Mouse (Mus musculus) ovary, postnatal 14 days (tissue): Measurements from ENCODE around the gene Taco1.
"Not testable (repeated sequence)": the region's sequence is repeated elsewhere in the genome, so short reads cannot be mapped to it uniquely, and the experiment has no call there.

ENCODE experiments used
- DNase-seq: peaks from one replicate; pipeline ENCODE4 v3.0.0; 2022; ENCODE audit warnings: low spot score

The Taco1 gene

DNA sequence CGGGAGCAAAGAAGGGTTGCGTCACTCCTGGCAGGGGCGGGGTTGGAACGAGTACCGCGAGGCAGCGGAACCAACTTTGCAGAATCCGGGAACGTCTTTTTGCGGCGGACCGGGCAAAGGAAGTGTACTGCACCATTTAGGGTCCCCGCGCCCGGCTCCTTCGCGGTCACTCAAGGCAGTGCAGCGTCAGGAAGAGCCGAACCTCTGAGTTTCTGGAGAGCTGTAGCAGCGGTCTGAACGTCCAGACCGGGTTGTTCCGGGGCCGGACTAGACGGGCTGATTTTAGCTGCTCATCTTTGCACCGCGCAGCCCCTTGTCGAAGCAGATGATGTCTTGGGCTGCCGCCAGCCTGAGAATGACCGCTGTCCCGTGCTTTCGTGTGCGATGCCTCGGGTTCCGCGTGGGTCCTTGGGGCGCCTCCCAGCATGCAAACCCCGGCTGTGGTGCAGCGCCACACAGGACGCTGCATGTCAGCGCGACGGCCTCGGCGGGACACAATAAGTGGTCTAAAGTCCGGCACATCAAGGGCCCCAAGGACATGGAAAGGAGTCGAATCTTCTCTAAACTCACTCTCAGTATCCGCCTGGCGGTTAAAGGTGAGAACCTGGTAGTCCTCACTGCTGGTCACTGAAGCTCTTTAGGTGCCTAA is at the start of gene Taco1:
Taco1 (plus strand) TSS at position 139 of the 649 bp plus-strand sequence.
- DNase-seq: peak; percentile 94

DNA sequence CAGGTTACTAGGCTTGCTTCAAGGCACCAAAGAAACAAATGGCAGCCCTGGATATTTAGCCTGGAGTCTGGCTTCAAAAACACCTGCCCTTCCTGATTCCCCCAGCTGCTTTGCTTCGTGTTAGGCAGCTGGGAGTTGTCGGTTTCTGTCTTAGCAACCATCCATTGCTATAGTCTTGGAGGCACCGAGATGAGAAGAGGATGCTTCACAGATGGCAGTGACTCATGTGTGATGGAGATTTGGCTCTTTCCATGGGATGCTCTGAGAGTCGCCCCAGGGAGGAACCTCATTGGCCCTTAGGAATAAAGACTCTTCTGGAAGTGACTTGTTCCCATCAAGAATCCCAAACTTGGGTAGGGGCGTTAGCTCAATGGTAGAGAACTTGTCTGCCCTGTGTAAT is 49.4 kb upstream of the Taco1 start:
- DNase-seq: no peak

DNA sequence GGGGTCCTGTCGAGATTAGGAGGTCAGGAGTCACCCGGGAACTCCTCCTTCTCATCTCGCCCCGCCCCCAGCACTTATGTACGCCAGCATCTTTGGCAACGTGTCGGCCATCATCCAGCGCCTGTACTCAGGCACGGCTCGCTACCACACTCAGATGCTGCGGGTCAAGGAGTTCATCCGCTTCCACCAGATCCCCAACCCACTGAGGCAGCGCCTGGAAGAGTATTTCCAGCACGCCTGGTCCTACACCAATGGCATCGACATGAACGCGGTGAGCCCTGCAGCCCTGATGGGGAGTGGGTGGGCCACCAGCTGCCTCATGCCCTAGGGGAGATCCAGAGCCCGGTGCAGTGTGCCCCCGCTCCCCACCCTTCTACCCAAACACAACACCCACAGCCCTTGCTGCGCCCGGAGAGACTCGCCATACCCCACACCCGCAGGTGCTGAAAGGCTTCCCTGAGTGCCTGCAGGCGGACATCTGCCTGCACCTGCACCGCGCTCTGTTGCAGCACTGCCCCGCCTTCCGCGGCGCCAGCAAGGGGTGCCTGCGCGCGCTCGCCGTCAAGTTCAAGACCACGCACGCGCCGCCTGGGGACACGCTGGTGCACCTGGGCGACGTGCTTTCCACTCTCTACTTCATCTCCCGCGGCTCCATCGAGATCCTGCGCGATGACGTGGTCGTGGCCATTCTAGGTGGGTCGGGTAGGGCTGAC is 45.7 kb upstream of the Taco1 start:
- no peak for DNase-seq

DNA sequence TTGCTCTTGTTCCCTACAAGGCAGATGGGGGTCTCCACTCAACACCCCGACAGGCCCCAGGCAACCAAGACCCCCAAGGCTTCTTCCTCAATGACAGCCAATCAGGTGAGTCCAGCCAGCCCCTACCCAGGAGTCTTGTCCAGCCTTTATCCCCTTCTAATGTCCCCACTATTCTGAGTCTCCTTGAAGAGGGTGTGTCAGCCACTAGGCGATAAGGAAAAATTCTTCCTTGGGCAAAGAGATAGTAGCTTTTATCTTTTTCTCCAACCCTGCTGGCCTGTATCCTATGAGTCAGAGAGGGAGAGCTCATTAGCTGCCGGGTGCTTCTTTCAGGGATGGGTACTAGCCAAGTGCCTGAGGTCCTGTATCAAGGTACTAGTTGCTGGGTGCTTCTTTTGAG is 40.1 kb upstream of the Taco1 start:
- no peak for DNase-seq

DNA sequence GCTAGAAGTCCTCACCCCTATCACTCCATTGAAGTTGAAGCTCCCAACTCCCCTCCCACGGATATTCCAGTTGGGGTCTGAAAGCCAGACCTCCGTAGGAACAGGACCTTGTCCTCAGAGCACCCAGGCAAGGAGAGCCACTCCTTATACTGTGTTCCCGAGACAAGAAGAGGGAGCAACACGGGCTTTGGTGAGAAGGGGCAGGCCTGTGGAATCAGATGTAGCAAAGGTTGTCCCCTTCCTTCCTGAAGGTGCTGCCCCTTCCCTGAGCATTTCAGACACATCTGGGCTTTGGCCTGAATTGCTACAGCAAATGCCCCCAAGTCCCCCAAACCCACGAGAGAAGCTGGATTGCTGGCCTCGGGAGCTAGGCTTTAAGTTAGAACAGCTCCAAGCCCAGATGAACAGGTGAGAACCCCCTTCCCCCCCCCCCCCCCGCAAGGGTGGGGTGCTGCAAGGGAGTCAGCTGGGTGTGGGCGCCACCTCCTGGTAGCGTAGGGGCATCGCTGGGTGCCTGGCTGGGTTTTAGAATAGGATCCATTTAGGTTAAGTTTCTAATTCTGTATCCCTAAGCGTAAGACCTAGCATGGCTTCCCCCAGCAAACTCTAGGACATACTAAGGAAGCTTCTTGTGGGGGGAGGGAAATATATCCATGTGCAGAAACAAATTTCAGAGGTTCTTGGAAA is 39.3 kb upstream of the Taco1 start:
- DNase-seq: peak; percentile 33

DNA sequence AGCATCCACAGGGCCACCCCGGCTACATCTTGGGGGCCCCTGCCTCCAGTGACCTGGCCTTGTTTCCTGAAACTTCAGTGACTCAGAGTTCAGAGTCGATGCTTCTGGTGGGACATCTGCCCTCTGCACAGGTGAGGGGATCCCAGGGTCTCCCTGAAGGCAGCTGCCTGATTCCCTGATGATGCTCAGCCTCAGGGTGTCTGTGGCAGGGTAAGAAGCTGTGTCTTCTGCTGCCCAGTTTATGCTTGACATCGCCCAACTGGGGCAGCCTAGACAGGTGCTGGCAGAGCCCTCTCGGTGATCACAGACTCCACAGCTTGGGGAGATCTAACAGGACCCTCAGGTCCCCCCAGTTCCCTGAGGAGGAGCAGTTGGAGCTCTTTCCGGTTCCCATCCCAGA is 38.3 kb upstream of the Taco1 start:
- DNase-seq: no peak

DNA sequence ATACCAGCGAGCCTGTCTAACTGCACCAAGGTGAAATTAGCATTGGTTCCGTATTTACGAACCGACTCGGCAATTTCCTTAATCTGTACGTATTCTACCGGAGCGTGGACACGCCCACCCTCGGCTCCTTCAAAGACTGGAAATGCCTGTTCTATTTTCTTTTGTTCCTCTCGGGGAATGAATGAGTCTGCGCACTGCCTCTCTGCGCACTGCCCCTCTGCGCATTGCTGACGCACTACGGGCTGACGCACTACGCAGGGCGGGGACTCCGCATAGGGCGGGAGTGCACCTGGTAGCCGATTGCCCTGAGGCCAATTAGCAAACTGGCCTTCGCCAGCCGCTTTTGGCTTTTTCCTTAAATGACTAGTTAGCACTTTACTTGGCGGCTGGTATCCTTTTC is 33.8 kb upstream of the Taco1 start:
- DNase-seq: not testable (repeated sequence)

DNA sequence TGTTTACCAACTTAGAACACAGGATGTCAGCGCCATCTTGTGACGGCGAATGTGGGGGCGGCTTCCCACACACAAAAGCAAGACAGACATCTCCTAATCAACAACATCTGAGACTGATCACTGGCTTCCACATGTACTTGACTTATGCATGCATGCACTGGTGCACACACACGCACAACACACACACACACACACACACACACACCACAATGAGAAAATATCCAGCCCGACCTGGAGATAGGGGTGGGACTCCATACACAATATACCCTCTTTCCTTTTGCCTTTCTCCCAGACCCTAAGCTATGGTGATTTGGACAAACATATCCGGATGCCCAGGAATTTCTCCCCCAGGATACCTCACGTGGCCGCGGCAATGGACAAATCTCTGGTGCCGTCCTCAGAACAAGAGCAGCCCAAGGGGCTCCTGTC is 32.4 kb upstream of the Taco1 start:
- no peak for DNase-seq

DNA sequence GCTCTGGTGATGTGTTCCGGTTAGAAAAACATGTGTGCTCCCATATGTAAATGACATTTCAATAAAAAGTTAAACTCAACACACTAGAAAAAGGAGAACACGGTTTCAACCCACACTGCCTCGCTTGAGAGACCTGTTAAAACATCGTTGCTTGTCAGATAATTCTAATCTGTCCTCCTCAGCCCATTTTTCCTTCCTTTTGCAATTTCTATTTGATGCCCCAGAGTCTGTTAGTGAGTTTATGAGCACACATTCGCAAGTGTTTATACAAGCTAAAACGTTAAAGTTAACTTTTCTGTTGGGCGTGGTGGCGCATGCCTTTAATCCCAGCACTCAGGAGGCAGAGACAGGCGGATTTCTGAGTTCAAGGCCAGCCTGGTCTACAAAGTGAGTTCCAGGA is 30.9 kb upstream of the Taco1 start:
- DNase-seq: no peak

DNA sequence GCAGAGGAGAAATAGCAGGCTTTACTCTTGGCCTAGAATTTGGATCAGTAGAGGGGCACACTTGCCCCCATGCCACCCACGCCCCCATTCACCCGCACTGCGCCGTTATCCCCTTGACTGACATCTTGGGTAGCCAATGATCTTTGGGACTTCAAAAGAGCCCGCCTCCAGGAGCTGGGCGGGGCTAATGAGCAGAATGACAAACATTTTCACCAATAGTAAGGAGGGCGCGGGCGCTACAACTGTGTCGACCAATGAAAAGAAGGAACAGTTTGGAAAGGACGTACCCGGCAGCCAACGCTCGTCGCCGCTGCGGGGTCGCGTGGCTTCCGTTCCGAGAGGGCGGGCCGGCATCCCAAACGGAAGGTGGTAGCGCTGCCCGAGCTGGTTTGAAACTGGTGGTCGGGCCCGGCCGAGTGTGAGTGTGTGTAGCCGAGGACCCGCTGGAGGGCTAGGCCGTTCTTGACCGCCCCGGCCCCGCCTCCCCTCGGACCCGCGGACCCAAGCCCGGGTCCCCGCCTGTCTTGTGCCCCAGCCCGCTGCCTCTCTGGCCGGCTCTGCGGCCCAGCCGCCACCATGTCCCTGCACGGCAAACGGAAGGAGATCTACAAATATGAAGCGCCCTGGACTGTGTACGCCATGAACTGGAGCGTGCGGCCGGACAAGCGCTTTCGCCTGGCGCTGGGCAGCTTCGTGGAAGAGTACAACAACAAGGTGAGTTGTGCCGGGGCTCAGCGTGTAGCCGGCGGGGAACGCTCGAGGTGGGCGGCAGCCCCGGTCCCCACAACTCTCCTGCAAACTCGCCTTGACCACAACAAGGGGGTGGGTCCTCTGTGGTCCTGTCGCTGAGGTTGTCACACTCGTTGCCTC is 29.1 kb upstream of the Taco1 start, which contains the start of gene Dcaf7:
Dcaf7 (plus strand) TSS at position 325 of the 870 bp plus-strand sequence.
- peak; percentile 96 for DNase-seq

DNA sequence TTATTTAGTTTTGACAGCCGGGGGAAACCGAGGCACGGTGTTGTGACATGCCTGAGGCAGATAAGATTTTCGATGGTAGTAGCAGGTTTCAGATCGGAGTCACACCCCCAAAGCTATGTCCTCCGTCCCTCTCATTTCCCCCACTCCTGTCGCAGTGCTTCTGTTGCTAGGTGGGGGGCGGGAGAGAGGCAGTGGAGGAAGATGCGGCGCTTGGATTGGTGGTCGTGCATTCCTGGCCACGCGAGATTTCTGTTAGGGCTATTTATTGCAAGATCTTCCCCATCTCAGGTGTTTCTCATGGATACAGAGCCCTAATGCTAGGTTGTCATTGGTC is 28.5 kb upstream of the Taco1 start:
- DNase-seq: peak; percentile 26

DNA sequence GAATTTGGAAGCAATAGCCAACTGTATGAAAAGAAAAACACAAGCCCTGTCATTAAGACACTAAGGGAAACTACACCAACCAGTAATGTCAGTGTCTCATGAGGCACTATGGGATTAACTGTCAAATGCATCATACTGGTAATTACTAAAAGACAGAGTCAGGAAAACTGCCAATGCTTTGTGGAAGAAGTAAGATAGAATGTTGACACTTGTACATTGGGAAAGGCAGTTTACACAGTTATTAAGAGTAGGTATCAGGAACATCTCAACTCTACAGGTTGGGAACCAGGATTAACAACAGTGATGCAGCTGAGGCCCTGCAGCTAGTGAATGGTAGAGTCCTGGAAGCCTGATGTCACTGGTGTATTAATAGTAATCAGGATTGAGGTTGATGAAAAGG is 21.5 kb upstream of the Taco1 start:
- DNase-seq: no peak

DNA sequence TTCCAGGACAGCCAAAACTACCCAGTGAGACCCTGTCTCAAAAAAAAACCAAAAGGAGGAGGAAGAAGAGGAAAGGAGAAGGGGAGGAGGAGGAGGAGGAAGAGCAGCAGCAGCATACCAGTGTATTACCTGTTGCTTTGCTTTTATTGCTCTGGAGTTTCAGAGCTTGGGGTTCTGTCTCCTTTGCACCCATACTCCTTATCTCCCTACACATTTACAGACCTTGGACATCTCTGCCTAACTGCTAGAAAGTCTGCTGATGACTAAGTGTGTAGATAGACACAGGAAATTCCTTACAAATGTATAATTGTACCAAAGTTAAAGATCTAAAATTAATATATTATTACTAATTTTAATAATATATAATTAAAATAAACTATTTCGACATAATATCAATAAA is 20.6 kb upstream of the Taco1 start:
- DNase-seq: no peak

DNA sequence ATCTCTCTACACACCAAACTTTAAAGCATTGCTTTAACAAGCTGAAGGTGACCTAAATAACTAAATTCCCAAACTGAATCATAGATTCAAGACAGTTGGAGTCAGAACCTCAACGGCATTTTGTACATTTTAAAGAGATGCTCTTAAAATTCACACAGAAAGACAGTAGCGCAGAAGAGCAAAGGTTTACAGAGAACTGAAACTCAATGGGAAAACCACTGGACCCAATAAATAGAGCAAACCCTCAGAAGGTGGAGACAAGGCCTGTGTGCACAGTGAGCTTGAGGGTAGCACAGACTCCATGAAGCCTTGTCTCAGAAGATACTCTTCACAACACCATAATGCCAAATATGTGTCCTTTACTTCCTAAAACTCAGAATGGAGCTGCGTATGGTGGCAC is 20.1 kb upstream of the Taco1 start:
- no peak for DNase-seq

DNA sequence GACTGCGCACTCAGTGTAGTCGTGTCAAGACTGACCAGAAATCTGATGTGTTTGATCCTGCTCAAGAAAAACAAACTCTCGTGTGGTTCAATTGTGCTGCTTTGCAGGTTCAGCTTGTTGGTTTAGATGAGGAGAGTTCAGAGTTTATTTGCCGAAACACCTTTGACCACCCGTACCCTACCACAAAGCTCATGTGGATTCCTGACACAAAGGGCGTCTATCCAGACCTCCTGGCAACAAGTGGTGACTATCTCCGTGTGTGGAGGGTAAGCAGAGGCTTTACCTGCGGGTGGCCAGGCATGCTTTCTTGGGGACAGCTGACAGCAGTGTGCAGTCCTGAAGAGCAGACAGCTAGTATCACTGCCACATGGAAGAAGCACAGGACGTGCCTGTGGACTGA is 19.3 kb upstream of the Taco1 start:
- DNase-seq: no peak

DNA sequence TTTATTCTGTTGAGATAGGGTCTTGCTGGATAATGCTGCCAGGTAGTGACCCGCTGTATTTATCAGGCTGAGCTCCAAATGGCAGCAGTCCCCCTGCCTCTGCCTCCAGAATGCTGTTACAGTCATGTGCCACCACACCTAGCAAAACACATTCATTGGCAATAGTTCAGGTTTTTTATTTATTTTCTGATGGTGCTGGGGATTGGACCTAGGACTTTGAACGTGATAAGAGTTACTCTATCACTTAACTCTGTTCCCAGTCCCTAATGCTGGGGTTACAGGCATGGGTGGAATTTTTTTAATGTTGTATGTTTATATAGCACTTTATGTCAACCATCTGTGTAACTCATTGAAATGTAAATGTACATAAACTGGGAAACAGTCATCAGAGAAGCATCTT is 11.9 kb upstream of the Taco1 start:
- no peak for DNase-seq

DNA sequence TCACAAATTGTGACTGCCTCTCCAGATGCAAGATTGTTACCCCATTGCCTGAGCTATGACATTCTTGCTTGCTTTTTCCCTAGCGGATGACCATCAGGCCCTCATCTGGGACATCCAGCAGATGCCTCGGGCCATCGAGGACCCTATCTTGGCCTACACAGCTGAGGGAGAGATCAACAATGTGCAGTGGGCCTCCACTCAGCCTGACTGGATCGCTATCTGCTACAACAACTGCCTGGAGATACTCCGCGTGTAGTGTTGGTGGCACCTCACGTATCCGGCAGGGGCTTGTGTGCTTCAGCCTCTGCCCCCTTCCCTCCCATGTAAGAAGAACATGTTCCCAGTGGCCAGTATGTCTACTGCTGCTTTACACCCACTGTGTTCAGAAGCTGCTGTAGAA is 11.3 kb upstream of the Taco1 start:
- DNase-seq: no peak

DNA sequence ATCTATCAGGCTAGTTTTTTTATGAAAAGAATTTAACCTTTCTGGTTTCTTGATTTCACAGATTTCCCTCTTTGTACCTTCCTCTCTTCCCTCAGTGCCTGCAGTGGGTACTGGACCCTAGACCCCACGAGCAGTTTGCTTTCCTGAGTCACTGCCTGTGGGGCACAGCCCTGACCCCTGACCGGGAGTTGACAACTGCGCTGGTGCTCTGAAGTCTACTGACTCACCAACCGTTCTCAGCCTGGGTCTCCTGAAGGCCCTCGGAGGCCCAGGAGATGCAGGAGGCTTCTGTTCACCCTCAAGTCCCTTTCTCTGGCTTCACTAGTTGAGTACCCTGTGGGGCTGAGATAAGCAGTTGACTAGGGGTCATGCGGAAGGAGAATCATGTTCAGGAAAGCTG is 10.5 kb upstream of the Taco1 start:
- DNase-seq: no peak

DNA sequence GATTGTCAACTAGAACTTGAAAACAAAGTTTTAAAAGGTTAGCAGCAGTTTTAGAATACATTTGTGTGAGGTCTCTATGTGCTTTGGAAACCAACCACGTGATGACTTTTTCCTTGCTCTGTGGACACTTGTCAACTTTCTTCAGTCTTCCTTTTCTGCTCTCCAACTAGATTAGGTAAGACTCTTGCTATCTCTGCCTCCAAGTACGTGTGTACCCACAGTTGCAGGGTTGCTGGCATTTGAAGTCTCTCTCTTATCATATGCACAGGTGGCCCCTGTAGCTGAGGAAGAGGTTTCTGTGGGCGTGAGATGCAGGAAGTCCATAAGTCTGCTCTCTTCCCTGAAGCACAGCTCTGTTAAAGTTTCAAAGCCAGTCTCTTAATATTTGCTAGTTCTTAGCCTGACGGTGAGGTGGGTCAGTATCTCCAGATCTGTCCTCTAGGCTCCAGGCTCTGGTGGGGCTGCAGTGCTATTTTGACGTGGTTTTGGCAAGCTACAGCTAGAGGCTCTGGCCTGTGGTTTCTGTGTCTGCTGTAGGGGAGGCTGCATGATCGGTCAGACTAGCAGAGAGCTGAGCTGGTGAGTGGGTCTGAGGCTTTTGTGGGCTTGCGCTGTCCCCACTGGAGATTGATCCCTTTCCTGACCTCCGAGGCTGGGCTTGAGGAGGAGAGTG is 8.9 kb upstream of the Taco1 start:
- DNase-seq: no peak

DNA sequence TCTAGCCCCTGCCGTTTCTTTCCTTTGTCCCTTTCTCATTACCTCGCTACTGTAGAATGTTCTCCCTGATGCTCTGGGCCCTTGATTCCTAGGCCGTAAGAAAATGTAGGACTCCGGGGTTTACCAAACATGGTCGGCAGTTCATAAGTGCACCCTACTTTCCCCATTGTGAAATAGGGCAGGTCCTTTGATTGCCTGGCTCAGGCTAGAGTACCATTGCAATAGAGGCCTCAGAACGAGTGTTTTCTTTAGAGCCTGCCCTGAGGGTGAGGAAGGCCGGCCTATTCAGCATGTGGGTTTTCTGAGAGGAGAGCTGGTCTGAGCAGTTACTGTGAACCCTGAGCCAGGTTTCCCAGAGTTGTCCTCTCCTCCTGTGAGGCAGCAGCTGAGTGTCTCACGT is 7.8 kb upstream of the Taco1 start:
- DNase-seq: no peak

DNA sequence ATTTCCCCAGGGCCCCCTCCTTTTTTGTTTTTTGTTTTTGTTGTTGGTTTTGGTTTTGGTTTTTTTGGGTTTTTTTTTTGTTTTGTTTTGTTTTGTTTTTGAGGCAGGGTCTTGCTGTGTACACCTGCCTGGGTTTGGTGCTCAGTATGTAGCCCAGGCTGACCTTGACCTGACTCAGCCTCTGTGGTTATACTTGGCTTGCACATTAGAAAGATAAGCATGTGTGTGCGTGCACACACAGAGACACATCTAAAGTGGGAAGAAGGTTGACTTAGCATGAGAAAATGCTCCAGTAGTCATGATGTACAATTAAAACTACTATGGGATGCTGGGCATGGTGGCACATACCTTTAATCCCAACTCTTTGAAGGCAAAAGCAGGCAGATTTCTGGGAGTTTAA is 5.3 kb upstream of the Taco1 start:
- DNase-seq: no peak

DNA sequence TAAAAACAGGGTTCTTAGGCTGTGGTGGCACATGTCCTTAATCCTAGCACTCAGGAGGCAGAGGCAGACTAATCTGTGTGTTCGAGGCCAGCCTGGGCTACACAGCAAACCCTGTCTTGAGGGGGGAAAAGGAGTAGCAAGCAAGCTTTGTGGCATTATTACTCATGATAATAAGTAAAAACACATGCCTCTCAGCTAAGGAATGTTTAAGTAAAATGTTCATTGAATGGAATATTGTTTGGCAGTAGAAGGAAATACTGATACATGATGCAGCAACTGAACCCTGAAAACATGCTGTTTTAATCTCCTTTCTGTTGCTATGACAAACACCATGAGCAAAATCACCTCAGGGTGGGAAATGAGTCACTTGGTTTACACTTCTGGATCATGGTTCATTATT is 4.5 kb upstream of the Taco1 start:
- DNase-seq: no peak
